Mouse (Mus musculus) left cerebral cortex, postnatal 4 days (tissue): ENCODE results near the gene Top2b. TPM values are rescaled to one million over a fixed set of nuclear protein-coding genes. Genes with fewer than 3 reads are reported as not detected.

Experiments used
- total RNA-seq, 2 experiments: library from RNA; stranded (reverse); gene quantifications; 2 replicates each; pipeline ENCODE4 v1.2.3; 2021

The Top2b gene
- total RNA-seq, 2 experiments from 2014 or later: 220 to 249 TPM

Other genes with a start within 250 kb of the Top2b start
- 10 to 100 TPM; 27.3 to 32.1 TPM for gene Ngly1, start 115.9 kb upstream of the Top2b start, total RNA-seq
- 10 to 100 TPM; 10.3 to 11.0 TPM for gene Oxsm, start 115.4 kb upstream of the Top2b start, total RNA-seq